Mouse (Mus musculus): Measurements from ENCODE around the gene Zfp511.

The Zfp511 gene

GRCm38 (mm10) chr7:140048361-140049114 lies 12.3 kb downstream of the Zfp511 start, which contains the start of gene Msx3:
TSS of gene Msx3 (minus strand) at chr7:140049089.
- no peak for DNase-seq

- peak; percentile 39 for DNase-seq
These were observed 13.0 kb downstream of the Zfp511 start for GRCm38 (mm10) chr7:140049115-140049689.

GRCm38 (mm10) chr7:140054124-140054523 lies 17.9 kb downstream of the Zfp511 start:
- no peak for DNase-seq

GRCm38 (mm10) chr7:140057413-140058407 lies 21.5 kb downstream of the Zfp511 start:
- DNase-seq, result peak; percentile 48

GRCm38 (mm10) chr7:140058528-140058927 lies 22.3 kb downstream of the Zfp511 start:
- DNase-seq, result no peak

GRCm38 (mm10) chr7:140059601-140060000 lies 23.4 kb downstream of the Zfp511 start:
- DNase-seq, result no peak

- peak; percentile 45 for DNase-seq
These were observed 25.0 kb downstream of the Zfp511 start for GRCm38 (mm10) chr7:140060936-140061831.

- DNase-seq, result no peak
These were observed 25.6 kb downstream of the Zfp511 start for GRCm38 (mm10) chr7:140061832-140062130.

- peak; percentile 48 for DNase-seq
These were observed 26.1 kb downstream of the Zfp511 start for GRCm38 (mm10) chr7:140062307-140062706.

- DNase-seq, result peak; percentile 73
These were observed 26.9 kb downstream of the Zfp511 start for GRCm38 (mm10) chr7:140063092-140063491.

GRCm38 (mm10) chr7:140067397-140067796 lies 31.2 kb downstream of the Zfp511 start:
- DNase-seq, result no peak

GRCm38 (mm10) chr7:140070042-140070711 lies 34.0 kb downstream of the Zfp511 start:
- peak; percentile 30 for DNase-seq

GRCm38 (mm10) chr7:140077698-140078097 lies 41.5 kb downstream of the Zfp511 start:
- no peak for DNase-seq

GRCm38 (mm10) chr7:140078711-140079110 lies 42.5 kb downstream of the Zfp511 start:
- peak; percentile 71 for DNase-seq

GRCm38 (mm10) chr7:140080503-140081156 lies 44.4 kb downstream of the Zfp511 start:
- DNase-seq, result peak; percentile 81

- no peak for DNase-seq
These were observed 45.4 kb downstream of the Zfp511 start for GRCm38 (mm10) chr7:140081408-140082241.

- DNase-seq, result peak; percentile 45
These were observed 46.1 kb downstream of the Zfp511 start, which contains the start of gene Caly for GRCm38 (mm10) chr7:140082242-140082678. TSS of gene Caly (minus strand) at chr7:140082548.
